Mouse (Mus musculus): ENCODE data around the gene Gm7544. TPM values are rescaled to one million over a fixed set of nuclear protein-coding genes. Genes with fewer than 3 reads are reported as not detected.

Gene Gm7544
- total and polyA plus RNA-seq, 3 experiments, result not detected

- DNase-seq (ENCODE audit: low read depth, low spot score), result no peak
- Histone ChIP-seq H3K36me3 (ENCODE audit: control insufficient read depth in 1 of 2, insufficient read depth in 2 of 2, low read length in 2 of 2) (no peaks in the 10 kb centered on the region), H3K27ac (ENCODE audit: control insufficient read depth, low read depth, low read length) (no peak overlapping the region), H3K4me1 (ENCODE audit: control insufficient read depth in 1 of 2, insufficient read depth in 2 of 2, low read length in 2 of 2) (no peaks in the 10 kb centered on the region), H3K79me2 (ENCODE audit: control insufficient read depth, insufficient read depth, low read length, poor library complexity) (no peaks in the 10 kb centered on the region), H3K9ac (ENCODE audit: control insufficient read depth, low read depth, low read length, poor library complexity, severe bottlenecking) (no peak overlapping the region), H3K4me3 (ENCODE audit: control insufficient read depth in 1 of 2, insufficient read depth in 1 of 2, low read depth in 2 of 2, low read length in 2 of 2) (no peak overlapping the region), H3K9me3 (replicated peaks; ENCODE audit: insufficient read depth, low read length) (no peaks in the 10 kb centered on the region), H3K27me3 (ENCODE audit: control insufficient read depth in 1 of 2, insufficient read depth in 2 of 2, low read length in 2 of 2) (no peaks in the 10 kb centered on the region; a peak in 1 of 4 replicates)
- no peak for TF ChIP-seq MYB (IDR thresholded peaks at IDR 0.05; ENCODE audit: low read depth, low read length)
- TF ChIP-seq ZC3H11A (IDR thresholded peaks at IDR 0.05; ENCODE audit: low read depth, low read length), result no peak
- TF ChIP-seq ZNF384 (IDR thresholded peaks at IDR 0.05; ENCODE audit: low read depth, low read length), result no peak
- no peak for TF ChIP-seq TCF12 (IDR thresholded peaks at IDR 0.05; ENCODE audit: low read depth, low read length)
- no peak for TF ChIP-seq TBP (IDR thresholded peaks at IDR 0.05; ENCODE audit: low read depth, low read length)
- TF ChIP-seq NRF1 (IDR thresholded peaks at IDR 0.05; ENCODE audit: insufficient read depth, low read depth, low read length, poor library complexity, severe bottlenecking), result no peak
- no peak for TF ChIP-seq GATA1 (IDR thresholded peaks at IDR 0.05; ENCODE audit: low read depth, low read length)
- no peak for TF ChIP-seq POLR2AphosphoS5 (IDR thresholded peaks at IDR 0.05; ENCODE audit: borderline replicate concordance, low read depth, low read length)
- no peak for TF ChIP-seq BHLHE40 (IDR thresholded peaks at IDR 0.05; ENCODE audit: borderline replicate concordance, low read depth, low read length)
- TF ChIP-seq ZMIZ1 (IDR thresholded peaks at IDR 0.05; ENCODE audit: low read depth, low read length), result no peak
- no peak for TF ChIP-seq ELF1 (IDR thresholded peaks at IDR 0.05; ENCODE audit: low read depth, low read length)
- no peak for TF ChIP-seq MXI1 (IDR thresholded peaks at IDR 0.05; ENCODE audit: low read depth, low read length)
- TF ChIP-seq TAL1 (IDR thresholded peaks at IDR 0.05; ENCODE audit: low read length), result no peak
- TF ChIP-seq NELFE (IDR thresholded peaks at IDR 0.05; ENCODE audit: low read depth, low read length), result no peak
- no peak for TF ChIP-seq ETS1 (IDR thresholded peaks at IDR 0.05; ENCODE audit: low read depth, low read length)
- TF ChIP-seq RCOR1 (IDR thresholded peaks at IDR 0.05; ENCODE audit: low read depth, low read length), result no peak
- no peak for TF ChIP-seq MAZ (IDR thresholded peaks at IDR 0.05; ENCODE audit: low read depth, low read length)
- no peak for TF ChIP-seq JUND (IDR thresholded peaks at IDR 0.05; ENCODE audit: low read depth, low read length)
- no peak for TF ChIP-seq EP300 (IDR thresholded peaks at IDR 0.05; ENCODE audit: low read depth in 1 of 2, low read length in 2 of 2)
These were observed 35.2 kb upstream of the Gm7544 start for GRCm38 (mm10) chr1:82991062-82991461.

DNA sequence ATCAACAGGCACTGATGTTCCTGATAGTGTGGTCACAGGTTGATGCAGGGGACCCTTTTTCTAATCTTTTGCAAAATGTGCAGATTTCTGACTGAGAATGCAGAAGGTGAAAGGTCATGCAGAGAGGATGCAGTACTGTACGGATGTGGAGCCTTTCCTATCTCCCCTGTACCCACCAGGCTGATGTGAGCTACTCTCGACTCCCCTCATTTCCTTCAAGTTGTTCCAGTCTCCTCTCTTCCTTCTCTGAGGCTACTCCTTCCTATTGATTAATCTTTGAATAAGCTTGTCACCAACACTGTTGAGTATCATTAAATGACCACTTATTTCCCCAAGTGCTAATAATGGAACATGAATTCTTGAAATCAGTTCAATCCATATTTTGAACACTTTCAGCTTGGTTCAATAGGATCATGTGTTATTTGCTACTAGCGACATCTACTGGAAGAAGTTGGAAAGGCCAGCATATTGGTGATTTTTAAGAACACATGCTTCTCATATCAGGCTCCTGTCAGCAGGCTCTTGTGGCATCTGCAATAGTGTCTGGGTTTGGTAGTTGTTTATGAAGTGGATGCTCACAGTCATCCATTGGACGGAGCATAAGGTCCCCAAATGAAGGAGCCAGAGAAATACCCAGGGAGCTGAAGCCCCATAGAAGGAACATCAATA is 31.9 kb upstream of the Gm7544 start:
- Histone ChIP-seq H3K27me3 (ENCODE audit: control insufficient read depth in 1 of 2, insufficient read depth in 2 of 2, low read length in 2 of 2) (no peaks in the 10 kb centered on the region; a peak in 1 of 4 replicates), H3K27ac (ENCODE audit: control insufficient read depth, low read depth, low read length) (no peak overlapping the region), H3K9me3 (replicated peaks; ENCODE audit: insufficient read depth, low read length) (no peaks in the 10 kb centered on the region), H3K4me3 (ENCODE audit: control insufficient read depth in 1 of 2, insufficient read depth in 1 of 2, low read depth in 2 of 2, low read length in 2 of 2) (no peak overlapping the region), H3K79me2 (ENCODE audit: control insufficient read depth, insufficient read depth, low read length, poor library complexity) (no peaks in the 10 kb centered on the region), H3K9ac (ENCODE audit: control insufficient read depth, low read depth, low read length, poor library complexity, severe bottlenecking) (no peak overlapping the region), H3K4me1 (ENCODE audit: control insufficient read depth in 1 of 2, insufficient read depth in 2 of 2, low read length in 2 of 2) (no peaks in the 10 kb centered on the region), H3K36me3 (ENCODE audit: control insufficient read depth in 1 of 2, insufficient read depth in 2 of 2, low read length in 2 of 2) (no peaks in the 10 kb centered on the region)
- TF ChIP-seq SMC3 (IDR thresholded peaks at IDR 0.05; ENCODE audit: low read depth, low read length), result peak; percentile 86
- TF ChIP-seq POLR2AphosphoS5 (IDR thresholded peaks at IDR 0.05; ENCODE audit: borderline replicate concordance, low read depth, low read length), result no peak
- no peak for TF ChIP-seq TAL1 (IDR thresholded peaks at IDR 0.05; ENCODE audit: low read length)
- peak; percentile 82 for TF ChIP-seq RAD21 (IDR thresholded peaks at IDR 0.05; ENCODE audit: low read depth, low read length)
- TF ChIP-seq MAX (IDR thresholded peaks at IDR 0.05; ENCODE audit: low read length), result no peak
- no peak for TF ChIP-seq ZMIZ1 (IDR thresholded peaks at IDR 0.05; ENCODE audit: low read depth, low read length)
- TF ChIP-seq CTCF (IDR thresholded peaks at IDR 0.05 in 2 of 3, conservative IDR thresholded peaks at IDR 0.05 in 1 of 3; ENCODE audit: control insufficient read depth in 1 of 3, insufficient read depth in 1 of 3, low read depth in 2 of 3, low read length in 3 of 3, poor library complexity in 1 of 3, severe bottlenecking in 1 of 3), result peak in 2 of 3 experiments; percentile 73 to 78; a peak in 4 of 6 replicates
- no peak for TF ChIP-seq JUND (IDR thresholded peaks at IDR 0.05; ENCODE audit: low read depth, low read length)
- no peak for TF ChIP-seq BHLHE40 (IDR thresholded peaks at IDR 0.05; ENCODE audit: borderline replicate concordance, low read depth, low read length)
- no peak for TF ChIP-seq USF1 (IDR thresholded peaks at IDR 0.05; ENCODE audit: low read depth, low read length)
- TF ChIP-seq ZKSCAN1 (IDR thresholded peaks at IDR 0.05; ENCODE audit: low read depth, low read length), result no peak
- peak; percentile 70 for TF ChIP-seq ZC3H11A (IDR thresholded peaks at IDR 0.05; ENCODE audit: low read depth, low read length)
- DNase-seq (ENCODE audit: low read depth, low spot score), result peak; percentile 69

Data from MEL (cell line).